Mouse (Mus musculus) urinary bladder, postnatal 36 days (tissue): ENCODE measurements around the gene Mms22l.
A peak's percentile ranks its signal among the peaks of the same experiment; 100 is the strongest.
"Not testable (repeated sequence)": the region's sequence is repeated elsewhere in the genome, so short reads cannot be mapped to it uniquely, and the experiment has no call there.

Experiments used
- DNase-seq, 2 experiments: peaks; one replicate each; pipeline ENCODE4 v3.0.0; 2022; ENCODE audit warnings: low spot score in 2 of 2, mixed read lengths in 1 of 2

Mms22l gene

DNA sequence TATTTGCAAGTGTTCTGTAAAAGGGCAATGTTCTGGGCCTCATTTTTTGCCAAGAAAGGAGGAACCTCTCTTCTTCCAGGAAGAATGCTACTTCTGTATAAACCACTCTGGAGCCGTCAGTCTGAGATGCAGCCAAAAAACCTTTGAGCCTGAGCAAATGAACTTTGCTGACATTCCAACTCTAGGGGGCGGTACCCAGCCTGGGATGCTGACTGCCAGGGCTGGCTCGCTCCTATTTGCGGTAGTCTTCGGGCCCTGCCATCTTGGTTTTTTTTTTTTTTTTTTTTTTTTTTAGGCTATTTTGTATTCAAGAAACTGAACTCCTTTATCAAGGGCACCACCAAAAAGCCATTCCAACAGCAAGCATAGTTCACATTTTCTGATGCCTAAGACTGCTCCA, 124.2 kb downstream of the Mms22l start:
- no peak for DNase-seq

DNA sequence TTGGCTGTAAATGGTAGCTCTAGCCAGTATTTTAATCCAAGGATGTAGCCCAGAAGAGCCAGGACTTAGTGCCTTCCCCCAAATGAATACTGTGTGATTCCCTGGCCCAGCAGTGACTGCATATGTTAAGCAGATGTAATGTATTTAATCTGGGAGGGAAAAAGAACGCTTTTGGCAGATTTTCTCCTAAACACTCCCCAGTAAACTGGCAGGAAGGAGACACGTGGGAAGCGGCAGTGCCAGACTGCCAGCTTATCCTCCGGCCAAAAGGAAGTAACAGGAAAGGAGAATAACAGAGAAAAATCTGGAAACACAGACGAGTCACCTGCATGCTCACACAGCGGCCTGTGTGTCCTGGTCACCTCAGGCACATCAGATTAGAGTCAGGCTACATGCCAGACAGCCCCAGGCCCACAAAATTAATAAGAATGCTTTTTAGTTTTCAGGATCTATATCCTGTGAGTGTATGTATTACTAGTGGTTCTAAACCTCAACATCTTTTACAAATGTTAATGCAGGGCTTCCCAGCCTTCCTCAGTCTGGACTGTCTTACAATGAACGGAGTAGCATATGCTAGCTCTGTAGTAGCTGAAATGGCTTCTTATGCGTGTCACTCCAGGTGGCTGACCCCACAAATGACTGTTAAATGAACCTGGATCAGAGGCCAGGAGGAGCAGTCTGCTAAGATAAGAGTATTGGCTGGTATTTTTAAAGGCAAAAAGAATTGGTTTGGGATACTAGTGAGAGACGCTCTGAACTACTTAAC, 125.4 kb downstream of the Mms22l start:
- no peak for DNase-seq

DNA sequence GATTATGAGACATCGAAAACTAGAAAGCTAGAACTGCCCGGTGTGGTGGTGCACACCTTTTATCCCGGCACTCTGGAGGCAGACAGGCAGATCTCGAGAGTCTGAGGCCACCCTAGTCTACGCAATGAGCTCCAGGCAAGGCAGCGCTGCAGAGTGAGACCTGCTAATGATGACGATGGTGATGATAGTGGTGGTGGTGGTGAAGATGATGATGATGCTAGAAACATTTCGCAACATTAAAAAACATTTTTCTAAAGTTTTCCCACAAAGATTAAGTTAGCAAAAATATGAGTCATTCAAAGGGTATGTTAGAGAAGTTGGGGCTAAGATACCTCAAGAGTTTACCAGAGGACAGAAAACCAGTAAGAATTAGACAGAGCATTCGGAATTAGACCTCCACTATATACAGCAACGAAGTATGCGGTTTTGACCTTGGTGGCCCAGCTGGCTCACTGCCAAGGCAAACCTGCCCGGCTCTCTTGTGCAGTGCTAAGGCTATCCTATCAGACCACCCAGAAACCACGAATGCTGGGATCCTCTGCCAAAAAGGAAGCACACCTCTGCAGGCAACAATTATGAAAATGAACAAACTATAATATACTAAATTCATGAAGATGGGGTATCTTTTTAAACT, 129.8 kb downstream of the Mms22l start:
- DNase-seq = no peak

DNA sequence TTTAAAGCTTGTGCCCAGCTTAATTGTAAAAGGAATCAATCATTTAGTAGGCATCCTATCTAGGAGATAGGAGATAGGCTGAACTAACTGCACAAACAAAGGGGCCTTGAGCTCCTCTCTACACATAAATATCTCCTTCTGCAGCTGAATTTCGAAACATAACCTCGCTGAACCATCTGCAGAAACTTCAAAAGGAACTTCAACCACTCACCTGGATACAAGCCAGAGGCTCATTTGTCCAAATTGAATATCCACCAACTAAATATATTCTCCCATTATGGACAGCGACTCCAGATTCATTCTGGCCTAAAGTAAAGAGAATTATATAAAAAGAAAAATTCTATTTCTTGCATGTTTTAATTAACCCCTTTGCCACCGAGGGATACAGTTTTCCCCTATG, 130.4 kb downstream of the Mms22l start:
- DNase-seq = no peak

DNA sequence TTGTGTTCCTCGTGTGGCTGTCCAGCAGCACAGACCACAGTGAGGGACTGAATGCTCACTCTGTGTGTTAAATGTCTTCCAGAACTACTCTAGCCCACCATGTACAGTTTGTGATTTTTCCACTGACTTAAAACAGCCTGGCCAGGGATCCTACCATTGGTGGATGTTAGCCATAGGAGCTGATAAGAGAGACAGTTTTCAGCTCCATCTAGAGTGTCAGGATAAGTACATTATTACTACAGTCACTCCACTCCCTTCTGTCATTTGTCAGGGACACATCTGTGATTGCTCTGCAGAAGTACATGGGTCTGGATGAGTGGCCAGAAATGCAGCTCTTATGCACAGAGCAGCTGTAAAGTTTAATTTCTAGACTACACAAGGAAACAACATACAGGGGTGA, 131.6 kb downstream of the Mms22l start:
- no peak for DNase-seq

DNA sequence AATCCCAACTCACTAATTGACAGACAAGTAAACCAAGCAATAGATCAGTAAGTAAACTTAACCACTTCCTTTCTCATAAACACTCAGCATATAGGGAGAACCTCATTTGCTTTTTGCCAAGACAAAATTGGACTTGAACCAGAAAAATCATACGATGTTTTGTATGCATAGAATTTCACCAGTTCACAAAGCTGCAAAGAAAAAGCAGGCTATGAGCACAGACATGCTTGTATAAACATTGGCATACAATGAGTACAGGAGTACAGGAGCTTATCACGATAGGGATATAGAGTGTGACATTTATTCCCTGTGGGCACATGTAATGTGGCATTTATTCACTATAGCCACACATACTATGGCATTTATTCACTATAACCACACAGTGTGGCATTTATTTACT, 134.2 kb downstream of the Mms22l start:
- no peak for DNase-seq

DNA sequence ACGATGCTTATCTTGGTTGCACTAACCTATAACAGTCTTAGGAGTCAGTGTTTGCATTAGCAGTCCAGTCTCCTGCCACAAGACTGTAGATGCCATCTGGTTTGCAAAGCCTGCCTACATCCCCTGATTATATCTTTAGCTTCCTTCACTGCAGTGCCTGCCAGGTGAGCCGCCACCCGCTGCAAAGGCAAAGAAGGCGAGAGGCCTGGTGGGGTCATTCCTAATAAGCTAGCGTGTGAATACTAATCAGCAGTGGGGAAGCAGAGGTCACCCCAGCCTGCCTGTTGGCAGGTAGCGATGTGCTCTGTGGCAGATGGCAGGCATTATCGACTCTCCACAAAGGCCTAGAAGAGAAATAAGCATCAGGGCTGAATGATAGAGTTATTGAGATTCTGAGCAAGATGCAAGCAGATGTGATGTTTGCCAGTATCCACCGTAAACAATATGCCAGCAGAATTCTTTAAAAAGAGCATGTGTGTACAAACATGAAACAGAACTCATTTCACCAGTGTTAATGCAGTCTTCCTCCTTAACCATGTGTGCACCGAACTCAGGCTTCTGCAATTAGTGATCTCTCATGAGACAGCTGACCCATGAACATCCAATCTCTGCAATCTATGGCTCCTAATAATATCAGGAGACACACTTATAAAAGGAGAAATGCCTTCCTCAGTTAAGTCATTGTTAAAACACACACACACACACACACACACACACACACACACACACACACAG, 135.1 kb downstream of the Mms22l start:
- DNase-seq = peak; percentile 3 to 4

DNA sequence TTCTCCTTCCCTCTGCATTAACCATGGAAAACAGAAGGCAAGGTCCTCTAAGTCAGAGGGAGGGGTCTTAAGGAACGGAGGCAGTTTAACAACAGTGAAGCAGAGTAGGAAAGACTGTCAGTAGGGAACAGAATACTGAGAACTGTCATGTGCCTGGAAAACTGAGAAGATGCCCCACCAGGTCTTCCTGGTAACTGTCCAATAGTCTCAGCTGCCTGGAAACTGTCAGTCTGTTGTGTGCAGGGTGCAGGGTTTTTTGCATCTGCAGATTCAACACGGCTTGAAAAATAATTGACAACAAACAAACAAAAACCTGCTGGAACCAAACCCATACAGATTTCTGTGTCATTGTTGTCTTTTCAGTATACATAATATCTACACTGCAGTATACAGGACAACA, 146.1 kb downstream of the Mms22l start:
- no peak for DNase-seq

DNA sequence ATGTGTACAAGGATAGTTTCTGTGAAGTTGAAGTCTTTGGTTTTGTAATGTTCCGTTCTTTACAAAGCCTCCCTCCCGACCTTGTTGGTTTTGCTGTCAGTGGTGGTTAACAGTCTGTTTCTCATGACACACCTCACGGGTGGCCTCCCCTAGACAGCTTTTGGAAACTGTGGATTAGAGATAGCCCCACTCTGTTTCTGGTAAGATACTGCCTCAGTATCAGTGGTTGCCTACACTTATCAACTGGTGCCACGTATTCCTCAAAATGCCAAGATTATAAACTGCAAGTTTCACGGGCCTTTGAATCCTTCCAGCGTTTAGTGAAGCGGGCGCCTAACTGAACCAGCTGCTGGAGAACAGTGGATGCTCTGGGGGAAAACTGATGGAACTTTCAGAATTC, 148.5 kb downstream of the Mms22l start:
- DNase-seq = not testable (repeated sequence)
